Mouse (Mus musculus): ENCODE measurements around the gene Nfkbil1.

GRCm38 (mm10) chr17:35175968-35176367 lies 59.6 kb downstream of the Nfkbil1 start, which contains the start of gene Aif1:
- TF ChIP-seq CTCF (IDR thresholded peaks at IDR 0.05; ENCODE audit: low read depth, low read length) (no peak), POLR2A (IDR thresholded peaks at IDR 0.05; ENCODE audit: extremely low read depth, insufficient read depth, low read length) (no peak)

All from liver, adult 2 months (tissue).